Mouse (Mus musculus): ENCODE data around the gene Taok3. TPM values are rescaled to one million over a fixed set of nuclear protein-coding genes. Genes with fewer than 3 reads are reported as not detected.

Taok3 gene
- total RNA-seq, 2 experiments from 2014 or later: 66.3 to 68.3 TPM

DNA sequence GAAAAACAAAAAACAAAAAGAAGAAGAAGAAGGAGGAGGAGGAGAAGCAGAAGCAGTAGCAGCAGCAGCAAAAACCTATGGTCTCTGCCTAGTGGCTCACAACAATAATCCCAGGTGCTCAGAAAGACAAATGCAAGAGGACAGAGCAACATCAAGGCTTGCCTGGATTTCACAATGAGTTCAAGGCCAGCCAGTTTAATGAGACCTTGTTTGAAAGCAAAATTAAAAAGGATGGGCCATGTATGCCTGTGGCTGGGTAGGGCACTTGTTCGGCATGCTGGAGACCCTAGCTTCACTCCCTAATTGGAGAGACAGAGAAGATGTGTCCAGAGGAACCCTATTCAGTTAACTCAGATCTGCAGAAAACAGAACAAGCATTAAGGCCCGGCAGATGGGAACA is 2.7 kb upstream of the Taok3 start:
- DNase-seq (ENCODE audit: low spot score in 2 of 2): no peak

DNA sequence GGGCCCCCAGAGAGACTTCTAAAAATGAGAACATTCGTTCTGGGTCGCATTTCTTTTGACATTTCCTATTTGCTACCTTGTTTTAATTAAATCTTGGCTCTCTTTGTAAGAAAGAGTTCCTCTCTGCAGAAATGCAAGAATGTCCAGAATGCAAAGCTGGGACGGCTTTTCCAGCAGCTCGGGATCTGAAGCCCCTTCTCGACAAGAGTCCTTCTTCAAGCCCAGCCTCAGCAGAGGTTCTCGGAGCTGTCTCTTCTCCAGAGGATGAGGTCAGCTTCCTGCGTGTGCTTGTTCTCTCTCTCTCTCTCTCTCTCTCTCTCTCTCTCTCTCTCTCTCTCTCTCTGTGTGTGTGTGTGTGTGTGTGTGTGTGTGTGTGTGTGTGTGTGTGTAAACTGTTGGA is 2.2 kb upstream of the Taok3 start:
- DNase-seq (ENCODE audit: low spot score in 2 of 2): no peak

DNA sequence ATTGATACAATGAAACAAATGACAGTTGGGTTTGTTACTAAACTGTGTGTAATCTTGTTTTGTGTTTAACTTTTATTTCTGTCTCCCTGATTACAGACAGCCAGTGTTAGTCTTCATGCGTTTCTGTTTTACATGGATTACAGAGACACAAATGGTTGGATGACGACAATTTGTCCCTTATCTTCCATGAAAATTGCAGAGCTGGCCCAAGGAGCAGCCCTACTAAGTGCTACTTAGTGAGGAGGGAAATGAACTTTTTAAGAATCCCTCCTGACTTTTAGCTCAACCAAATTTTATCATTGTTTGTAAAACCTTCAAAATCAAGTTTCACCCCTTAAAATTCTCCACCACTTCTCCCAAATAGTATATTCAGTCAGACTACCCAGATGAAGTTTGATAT is 1.7 kb upstream of the Taok3 start:
- no peak for DNase-seq (ENCODE audit: low spot score in 2 of 2)

DNA sequence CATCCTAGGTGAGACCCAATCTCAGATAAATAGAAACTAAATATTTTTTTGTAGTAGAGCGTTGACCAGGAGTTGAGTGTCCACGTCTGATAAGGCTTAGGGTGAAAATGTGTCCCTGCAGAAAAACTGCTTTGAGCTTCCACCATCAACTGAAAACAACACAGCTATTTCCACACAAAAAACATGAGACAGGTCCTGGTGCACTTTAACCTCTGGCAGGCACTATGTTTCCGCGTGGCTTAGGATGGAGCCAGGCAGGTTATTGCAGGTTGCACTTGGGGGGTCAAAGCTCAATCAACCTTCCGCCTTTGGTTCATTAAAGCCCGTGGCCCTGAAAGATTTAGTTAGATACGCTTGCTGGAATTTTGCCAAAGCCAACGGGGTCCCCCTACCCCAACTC is 1.1 kb upstream of the Taok3 start:
- DNase-seq (ENCODE audit: low spot score in 2 of 2): no peak

DNA sequence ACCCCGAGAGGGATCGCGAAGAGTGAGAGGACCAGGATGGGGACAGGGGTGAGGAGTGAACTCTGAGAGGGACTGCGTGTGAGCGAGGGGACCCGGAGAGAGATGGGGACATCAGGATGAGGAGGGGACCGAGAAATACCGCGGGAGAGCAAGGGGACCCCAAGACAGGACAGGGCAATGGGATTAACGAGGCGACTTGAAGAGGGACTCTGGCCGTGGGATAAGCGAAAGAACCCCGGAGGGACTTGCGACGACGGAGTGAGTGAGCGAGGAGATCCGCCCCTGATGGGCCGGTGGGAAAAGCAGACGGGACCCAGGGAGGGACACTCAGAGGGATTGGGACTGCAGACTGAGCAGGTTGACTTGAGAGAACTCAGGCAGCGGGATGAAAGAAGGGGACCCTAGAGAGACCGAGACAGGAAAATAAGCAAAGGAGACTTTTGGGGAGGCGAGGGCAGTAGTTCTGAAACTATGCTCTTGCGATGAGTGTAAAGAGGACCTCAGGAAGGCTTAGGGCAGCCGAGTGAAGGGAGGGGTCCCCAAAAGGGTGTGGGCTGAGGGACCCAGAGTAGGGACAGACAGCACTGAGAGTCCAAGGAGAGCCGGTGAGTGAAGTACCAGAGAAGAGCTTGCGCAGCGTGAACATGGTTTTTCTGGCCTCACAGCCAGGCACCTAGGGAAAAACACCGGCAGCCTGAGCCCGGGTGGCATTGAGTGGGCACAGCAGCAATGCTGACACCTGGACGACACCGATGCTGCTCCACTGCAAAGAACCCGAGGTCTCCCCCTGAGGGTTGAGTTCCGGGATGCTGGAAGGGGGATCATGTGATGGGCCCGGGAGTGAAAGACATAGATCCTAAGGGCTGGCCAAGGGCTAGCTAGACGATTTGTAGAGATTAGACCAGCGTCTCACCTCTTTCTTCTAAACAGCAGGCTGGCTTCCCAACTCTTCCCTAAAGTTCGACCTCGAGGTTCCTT is 849 bp downstream of the Taok3 start:
- DNase-seq (ENCODE audit: low spot score in 2 of 2): no peak

DNA sequence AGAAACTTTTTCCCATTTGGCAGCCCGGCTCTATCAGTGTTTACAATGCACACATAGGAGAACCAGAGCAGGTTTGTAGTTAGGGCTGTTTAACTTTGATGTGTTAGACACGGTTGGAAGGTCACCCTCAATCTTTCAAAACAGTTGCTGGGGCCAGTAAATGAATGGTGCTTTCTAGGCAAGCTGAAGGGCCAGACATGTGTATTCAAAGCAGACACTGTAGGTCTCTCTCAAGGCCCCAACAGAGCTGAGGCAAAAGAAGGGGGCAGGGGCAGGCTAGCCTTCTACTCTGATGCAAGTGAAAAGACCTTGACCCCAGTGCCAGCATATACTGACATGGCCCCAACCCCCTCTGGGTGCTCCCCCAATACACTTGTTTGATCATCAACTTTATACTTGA is 1.7 kb downstream of the Taok3 start:
- DNase-seq (ENCODE audit: low spot score in 2 of 2): no peak

DNA sequence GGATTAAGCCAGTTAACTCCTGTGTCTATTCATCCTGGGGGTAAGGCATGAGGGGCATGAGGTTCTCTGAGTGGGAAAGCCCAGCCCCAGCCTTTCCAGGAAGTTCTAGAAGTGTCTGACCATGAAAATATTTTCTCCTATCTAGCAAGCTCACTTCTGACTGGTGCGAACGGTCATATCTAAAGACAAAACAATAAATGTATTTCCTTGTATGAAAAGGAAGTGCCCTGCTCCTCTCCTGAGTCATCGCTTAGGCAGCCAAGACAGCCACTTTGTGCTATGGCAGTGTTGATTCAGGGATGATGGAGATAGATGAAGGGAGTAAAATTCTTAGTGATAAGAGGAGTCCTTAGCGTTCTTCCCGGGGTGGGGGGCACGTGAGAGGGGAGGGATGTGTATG is 3.2 kb downstream of the Taok3 start:
- no peak for DNase-seq (ENCODE audit: low spot score in 2 of 2)

DNA sequence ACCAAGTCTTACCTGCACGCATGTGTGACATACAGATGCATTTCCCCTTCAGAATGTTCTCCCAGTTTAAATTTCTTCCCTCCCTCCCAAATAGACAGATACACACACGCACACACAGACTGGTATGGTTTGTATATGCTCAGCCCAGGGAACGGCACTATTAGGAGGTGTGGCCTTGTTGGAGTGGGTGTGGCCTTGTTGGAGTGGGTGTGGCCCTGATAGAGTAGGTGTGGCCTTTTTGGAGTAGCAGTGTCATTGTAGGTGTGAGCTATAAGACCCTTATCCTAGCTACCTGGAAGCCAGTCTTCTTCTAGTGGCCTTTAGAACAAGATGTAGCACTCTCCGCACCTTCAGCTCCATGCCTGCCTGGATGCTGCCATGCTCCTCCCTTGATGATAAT is 3.9 kb downstream of the Taok3 start:
- no peak for DNase-seq (ENCODE audit: low spot score in 2 of 2)

DNA sequence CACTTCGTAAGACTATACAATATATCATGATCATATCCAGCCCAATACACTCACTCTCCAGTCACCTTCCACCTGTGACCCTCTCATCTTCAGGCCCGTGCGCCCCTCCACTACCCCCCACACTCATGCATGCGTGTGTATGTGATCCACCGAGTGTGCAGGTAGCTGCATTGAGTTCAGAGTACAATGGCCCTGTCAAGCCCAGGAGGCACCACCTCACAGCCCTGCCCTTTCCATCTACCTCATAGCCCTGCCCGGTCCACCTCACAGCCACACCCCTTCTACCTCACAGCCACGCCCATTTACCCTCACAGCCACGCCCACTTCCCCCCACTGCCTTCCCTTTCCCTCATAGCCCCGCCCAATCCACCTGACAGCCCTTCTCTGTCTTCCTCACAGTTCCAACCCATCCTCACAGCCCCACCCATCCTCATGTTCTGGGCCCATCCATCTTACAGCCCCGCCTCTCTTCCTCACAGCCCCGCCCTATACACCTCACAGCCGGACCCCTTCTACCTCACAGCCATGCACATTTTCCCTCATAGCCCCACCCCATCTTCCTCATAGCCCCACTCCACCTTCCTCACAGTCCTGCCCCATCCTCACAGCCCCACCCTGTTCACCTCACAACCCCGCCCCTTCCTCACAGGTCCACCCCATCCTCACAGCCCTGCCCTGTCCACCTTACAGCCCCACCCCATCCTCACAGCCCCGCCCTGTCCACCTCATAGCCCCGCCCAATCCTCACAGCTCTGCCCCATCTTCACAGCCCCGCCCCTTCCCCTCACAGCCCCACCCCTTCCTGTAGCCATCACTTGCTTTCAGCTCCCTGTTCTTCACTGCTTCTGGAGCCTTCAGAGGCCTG is 5.8 kb downstream of the Taok3 start:
- DNase-seq (ENCODE audit: low spot score in 2 of 2): no peak

DNA sequence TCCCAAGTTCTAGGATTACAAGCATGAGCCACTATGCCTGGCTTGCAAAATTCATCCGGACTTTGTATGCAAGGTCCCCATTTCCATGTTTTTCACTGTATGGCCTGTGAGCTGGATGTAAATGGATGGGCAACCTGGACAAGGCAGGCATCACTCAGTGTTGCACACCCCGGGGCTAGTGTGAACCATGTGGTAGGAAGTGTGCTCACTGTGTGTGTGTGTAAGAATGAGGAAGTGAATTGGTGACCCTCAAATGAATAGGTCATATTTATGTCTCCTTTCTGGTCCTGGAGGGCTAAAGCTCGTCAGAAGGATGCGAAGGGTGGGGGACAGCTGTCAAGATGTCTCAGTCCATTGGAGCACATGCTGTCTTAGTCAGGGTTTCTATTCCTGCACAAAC is 7.1 kb downstream of the Taok3 start:
- DNase-seq (ENCODE audit: low spot score in 2 of 2): no peak

DNA sequence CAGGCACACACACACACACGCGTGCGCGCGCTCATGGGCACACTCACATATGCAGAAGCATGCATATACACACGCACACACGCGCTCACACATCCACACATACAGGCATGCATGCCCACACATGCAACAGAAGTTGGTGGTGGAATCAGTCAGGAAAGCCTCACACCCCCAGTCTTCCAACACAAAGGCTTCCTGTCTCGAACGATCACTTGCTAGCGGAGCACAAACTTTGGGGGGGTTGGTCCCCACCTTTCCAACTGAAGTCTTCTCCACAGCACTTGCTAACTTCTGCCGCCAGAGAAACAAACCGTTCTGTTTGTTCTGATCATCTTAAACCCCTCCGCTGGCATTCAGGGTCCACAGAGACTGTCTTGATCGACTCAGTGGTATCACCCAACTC is 10.8 kb downstream of the Taok3 start:
- no peak for DNase-seq (ENCODE audit: low spot score in 2 of 2)

DNA sequence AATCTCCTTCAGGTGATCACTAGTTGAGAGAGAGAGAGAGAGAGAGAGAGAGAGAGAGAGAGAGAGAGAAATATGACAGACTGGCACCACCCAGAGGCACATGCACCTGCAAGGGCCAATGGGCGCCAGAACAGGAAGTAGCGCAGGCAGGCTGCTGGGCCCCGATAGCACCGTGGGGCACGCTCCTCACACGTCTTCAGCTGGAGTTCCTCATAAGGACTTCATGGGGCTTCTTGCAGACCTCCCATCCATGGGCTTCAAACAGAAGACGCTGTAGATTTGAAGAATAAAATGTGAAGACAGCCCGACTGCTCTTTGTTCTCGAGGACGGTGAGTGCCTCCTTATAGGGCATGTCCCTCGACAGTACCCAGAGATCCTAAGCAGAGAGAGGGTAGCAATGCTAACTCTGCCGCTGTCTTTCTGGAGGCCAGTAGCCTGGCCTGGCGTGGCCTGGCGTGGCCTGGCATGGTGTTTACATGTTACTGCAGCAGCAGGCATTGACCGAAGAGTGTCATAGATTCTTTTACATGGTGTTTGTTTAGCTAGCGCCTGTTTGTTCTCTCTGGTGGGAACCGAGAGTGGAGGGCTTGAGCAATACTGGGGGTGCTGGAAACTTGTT is 13.6 kb downstream of the Taok3 start:
- no peak for DNase-seq (ENCODE audit: low spot score in 2 of 2)

DNA sequence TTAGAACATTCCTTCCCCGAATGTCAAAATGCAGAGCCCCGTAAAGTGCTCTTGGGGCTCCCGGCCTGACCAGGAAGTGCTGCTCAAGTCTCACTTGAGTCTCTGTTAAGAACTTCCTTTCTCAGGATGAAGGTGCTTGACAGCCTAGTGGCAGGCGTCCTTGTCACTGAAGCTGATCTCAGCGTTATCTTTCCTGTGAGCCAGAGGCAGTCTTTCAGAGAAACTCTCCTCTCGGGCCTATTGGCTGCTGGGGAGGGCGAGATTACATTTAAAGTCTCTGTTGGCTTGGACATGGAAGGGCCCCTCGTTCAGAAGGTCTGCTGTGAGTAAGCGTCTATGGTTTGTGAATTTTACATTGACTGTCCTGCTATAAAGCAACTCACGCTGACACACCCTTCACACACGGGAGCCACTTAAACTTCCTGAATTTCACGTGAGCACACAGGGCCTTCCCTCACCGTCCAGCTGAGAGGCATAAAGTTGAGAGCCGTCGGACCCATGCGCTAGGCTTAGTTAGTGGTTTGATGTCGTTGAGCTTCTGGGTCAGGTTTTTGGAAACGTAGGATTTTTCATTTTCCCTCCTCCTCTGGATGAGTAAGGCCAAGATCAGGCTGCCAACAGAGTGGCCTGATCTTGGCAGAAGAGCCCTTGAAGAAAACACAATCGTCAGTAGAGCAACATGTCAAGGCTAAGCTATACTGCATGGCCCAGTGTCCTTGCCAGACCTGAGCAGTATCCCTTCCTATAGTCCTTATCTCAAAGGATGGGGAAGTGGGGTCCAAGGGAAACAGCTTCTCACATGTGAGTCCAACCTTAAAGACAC is 14.3 kb downstream of the Taok3 start:
- no peak for DNase-seq (ENCODE audit: low spot score in 2 of 2)

DNA sequence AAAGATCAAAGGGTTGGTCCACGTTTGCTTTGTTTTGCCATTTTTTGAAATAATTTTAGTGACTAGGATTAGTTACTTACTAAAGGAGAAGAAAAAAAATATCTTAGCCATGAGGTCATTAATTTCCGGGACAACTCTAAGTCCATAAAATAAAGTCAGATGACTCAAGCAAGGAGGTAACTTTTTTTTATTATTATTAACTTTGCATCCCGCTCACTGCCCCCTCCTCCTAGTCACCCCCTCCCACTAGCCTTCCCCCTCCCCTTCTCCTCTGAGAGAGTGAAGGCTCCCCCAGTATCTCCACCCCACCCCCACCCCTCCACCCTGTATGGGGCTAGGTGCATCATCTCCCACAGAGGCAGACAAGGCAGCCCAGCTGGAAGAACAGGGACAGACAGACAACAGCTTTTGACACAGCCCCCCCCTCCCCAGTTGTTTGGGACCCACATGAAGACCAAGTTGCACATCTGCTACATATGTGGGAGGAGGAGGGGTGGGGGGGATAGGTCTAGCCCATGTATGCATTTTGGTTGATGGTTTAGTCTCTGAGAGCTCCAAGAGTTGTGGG is 15.0 kb downstream of the Taok3 start:
- no peak for DNase-seq (ENCODE audit: low spot score in 2 of 2)

DNA sequence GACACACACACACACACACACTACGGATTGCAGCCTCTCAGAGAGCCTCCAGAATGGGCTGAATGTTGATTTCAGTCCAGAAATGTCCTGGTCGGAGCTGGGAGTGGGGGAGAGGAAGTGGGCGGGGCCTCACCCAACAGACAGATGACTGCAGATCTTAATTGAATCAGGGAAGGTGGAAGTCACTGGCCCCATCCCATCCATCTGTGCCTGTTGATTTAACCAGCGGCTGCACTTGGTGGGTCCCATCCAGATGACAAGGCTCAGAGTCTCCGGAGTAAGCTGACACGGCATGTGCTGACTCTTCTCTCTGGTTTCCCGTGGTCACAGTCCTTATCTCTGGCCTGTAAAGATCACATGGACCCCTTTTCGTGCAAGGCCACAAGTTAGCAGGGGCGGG is 15.9 kb downstream of the Taok3 start:
- DNase-seq (ENCODE audit: low spot score in 2 of 2): no peak

DNA sequence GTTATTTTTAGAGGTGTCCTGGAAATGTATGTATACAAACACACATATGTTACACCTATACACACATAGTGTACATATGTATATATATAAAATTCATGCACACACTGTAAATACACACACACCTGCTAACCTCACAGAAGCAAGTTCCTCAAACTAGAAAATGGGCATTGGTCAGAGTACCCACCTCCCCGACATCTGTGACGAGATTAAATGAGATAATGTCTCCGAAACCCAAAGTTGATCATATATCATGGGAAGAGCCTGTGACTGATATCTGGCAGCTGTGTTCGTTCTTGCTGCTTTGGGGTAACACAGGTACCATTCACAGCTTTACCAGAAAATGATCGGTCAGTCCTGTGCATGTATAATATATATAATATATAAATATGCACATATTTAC is 16.6 kb downstream of the Taok3 start:
- DNase-seq (ENCODE audit: low spot score in 2 of 2): no peak

DNA sequence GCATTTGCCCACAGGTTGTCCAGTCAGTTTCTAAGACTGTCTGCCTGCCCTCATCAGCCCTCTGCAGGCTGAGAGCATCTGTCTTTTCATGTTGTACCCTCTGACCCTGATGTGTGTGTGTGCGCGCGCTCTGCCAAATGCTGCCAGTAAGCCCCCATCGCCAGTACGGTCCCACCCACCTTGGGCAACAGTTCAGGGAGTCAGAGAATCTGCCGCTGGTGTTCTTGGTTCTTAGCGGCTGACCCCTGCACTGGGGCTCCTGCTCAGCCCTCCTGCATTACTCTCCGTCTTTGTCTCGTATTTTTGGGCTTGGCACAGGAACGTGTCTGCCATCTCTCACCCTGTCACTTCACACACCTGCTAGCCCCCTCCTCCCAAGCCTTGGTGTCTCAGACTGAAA is 17.1 kb downstream of the Taok3 start:
- DNase-seq (ENCODE audit: low spot score in 2 of 2): no peak

DNA sequence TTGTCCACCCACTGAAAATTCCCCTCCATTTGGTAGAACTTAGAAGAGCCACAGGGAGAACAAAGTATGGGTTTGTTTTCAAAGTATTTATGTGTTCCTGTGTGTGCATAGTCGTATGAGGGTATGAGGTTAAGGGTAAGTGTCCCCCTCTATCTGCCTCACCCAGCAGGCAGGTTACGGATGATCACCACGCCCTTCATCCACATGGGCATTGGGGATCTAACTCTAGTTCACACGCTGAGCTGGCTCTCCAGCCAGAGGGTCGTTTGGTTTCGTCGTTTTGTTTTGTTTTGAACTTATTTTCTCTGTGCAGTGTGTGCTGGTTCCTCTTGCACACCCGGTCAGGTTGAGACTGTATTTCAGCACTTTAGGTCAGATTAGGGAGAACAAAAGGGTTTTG is 17.7 kb downstream of the Taok3 start:
- DNase-seq (ENCODE audit: low spot score in 2 of 2): no peak

DNA sequence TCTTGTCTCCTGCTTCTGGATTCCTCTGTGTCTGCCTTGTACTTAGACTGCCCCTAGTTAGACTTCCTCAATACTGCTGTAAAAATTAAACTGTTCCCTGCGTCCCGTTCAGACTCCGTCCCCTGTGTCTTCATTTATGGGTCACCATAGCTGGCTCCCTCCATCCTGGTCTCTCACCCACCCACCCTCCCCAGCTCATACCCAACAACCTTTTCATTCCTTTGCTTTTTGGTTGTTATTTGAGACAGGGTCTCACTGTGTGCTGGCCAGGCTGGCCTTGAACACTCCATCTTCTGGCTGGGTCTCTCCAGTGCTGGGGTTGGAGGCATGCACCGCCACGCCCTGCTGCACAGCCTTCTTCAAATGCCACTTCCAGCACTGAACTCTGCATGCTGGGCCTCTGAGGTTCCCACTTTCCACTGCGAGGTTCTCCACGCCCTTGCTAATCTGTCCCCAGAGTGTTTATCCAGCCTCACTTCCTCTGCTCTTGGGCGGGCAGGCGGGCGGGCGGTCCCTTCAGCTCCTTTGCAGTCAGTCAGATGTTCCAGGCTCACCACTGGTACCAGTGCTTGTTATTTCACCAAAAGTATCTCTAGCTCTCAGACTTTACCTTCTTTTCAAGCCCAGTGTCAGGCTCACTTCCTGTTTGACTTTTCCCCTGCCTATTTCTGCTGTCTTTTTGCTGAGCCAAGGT is 18.5 kb downstream of the Taok3 start:
- DNase-seq (ENCODE audit: low spot score in 2 of 2): no peak

DNA sequence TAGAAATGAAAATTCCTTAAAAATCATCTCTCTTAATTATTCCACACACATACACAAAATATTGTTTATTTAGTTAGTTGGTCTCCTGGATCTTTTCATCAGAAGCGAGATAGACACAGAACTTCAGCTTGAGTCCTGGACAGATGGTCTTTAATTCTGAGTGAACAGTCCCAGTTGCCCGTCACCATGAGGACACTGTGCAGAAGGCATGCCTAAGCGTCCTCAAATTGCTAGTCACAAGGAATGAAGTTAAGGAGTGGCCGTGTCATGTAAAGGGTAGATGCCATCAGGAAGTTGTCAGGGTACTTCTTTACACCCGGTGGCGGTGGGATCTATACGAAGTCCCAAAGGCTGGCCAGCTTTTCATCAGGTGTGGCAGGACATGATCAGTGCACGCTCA is 19.9 kb downstream of the Taok3 start:
- no peak for DNase-seq (ENCODE audit: low spot score in 2 of 2)

Data from layer of hippocampus, postnatal 10 days (tissue).